Mouse (Mus musculus) hindbrain, embryonic 11.5 days (tissue): ENCODE results near the gene Olfr49. TPM values are rescaled to one million over a fixed set of nuclear protein-coding genes. Genes with fewer than 3 reads are reported as not detected.

Source experiments
- ATAC-seq: fragments of 200-750 bp; cut with Nextera tagmentation; 2 replicates; pipeline ENCODE4 v1.8.0; 2017; ENCODE audit warnings: mild to moderate bottlenecking, moderate TSS enrichment, moderate library complexity; ENCODE audit not compliant: low FRiP score
- DNase-seq: peaks from one replicate; pipeline ENCODE4 v3.0.0-alpha.2; 2015; ENCODE audit warnings: low spot score
- H3K27ac ChIP-seq: fragments of 300-500 bp; sonication (generic); 2 replicates; pipeline ENCODE4 v1.5.1; 2014; ENCODE audit warnings: mild to moderate bottlenecking, low read depth, low read length
- H3K27me3 ChIP-seq: fragments of 300-500 bp; sonication (generic); 2 replicates; pipeline ENCODE4 v1.6.1; 2014; ENCODE audit warnings: mild to moderate bottlenecking, low read length, moderate library complexity, mixed read lengths; ENCODE audit not compliant: control insufficient read depth, insufficient read depth
- H3K36me3 ChIP-seq: fragments of 300-500 bp; sonication (generic); 2 replicates; pipeline ENCODE4 v1.6.1; 2014; ENCODE audit warnings: mild to moderate bottlenecking, low read length, moderate library complexity, mixed read lengths; ENCODE audit not compliant: control insufficient read depth, insufficient read depth
- H3K4me1 ChIP-seq: fragments of 300-500 bp; sonication (generic); replicated peaks from 2 replicates; pipeline ENCODE4 v1.6.1; 2014; ENCODE audit warnings: low read length, mixed read lengths; ENCODE audit not compliant: control insufficient read depth, insufficient read depth
- H3K4me2 ChIP-seq: fragments of 300-500 bp; sonication (generic); replicated peaks from 2 replicates; pipeline ENCODE4 v1.6.1; 2014; ENCODE audit warnings: mild to moderate bottlenecking, low read depth, low read length
- H3K4me3 ChIP-seq: fragments of 300-500 bp; sonication (generic); 2 replicates; pipeline ENCODE4 v1.5.1; 2014; ENCODE audit warnings: low read depth, low read length
- H3K9ac ChIP-seq: fragments of 300-500 bp; sonication (generic); 2 replicates; pipeline ENCODE4 v1.6.1; 2014; ENCODE audit warnings: low read depth, low read length
- H3K9me3 ChIP-seq: fragments of 300-500 bp; sonication (generic); 2 replicates; pipeline ENCODE4 v1.6.1; 2016; ENCODE audit warnings: low read length; ENCODE audit not compliant: control insufficient read depth
- WGBS: fragments of 180-500 bp; shearing (Covaris S2); extraction: QIAGEN DNeasy Blood & Tissue Kit; methylation state at CpG from one replicate; pipeline ENCODE4 v1.1.7; 2014; 5-methylcytosine and 5-hydroxymethylcytosine counted together
- polyA plus RNA-seq: library from polyadenylated mRNA; unstranded; fragments of >200 nt; fragmentation: Nextera tagmentation; extraction: Ambion mirVana; gene quantifications from 2 replicates; pipeline ENCODE4 v1.2.1, GENCODE M21; 2014

The Olfr49 gene
- polyA plus RNA-seq, 1 experiment from 2014 or later: not detected

DNA sequence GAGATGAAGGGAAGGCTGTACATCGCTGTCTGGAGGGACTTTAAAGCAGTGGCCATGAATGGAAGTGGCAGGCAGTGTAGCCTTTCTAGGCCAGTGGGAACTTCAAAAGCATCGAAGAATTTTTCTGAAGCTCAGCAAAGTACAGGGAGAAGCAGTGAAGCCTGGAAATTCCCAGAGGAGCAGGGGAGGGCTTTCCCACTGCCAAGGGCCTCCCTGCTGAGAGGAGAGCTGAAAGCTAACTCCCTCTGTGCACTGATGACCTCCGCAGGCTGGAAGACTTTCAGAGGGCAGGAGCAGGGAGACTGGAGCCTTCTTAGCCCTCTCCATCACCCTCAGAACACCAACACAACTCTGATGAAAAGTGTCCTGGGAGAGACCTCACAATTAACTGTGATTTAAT is 27.0 kb upstream of the Olfr49 start:
- no peak for DNase-seq
- no peak overlapping the region for H3K9ac ChIP-seq
- no peak for ATAC-seq
- no peaks in the 10 kb centered on the region for H3K4me1 ChIP-seq
- H3K27ac ChIP-seq: no peak overlapping the region
- H3K9me3 ChIP-seq: no peaks in the 10 kb centered on the region
- no peaks in the 10 kb centered on the region for H3K36me3 ChIP-seq
- 34% methylated on average over 3 of the region's 3 CpGs for WGBS
- no peak overlapping the region for H3K4me3 ChIP-seq
- H3K4me2 ChIP-seq: no peak overlapping the region
- H3K27me3 ChIP-seq: no peaks in the 10 kb centered on the region

DNA sequence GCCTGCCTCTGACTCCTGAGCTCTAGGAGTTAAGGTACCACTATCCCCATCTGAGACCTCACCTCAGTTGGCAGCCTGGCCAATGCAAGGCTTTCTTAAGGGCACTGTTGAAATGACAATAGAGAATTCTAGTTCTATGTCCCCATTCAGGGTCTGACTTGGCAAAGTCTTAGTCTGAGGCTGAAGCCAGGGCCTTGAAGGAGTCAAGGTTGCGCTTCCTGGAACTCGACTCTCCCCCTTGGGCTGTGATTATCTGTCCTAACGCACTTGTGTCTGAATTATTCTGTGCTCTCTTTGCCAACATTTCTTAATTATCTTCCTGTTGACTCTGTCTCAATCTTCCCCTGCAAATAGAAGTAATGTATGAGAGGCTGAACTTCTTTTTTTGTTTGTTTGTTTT is 15.9 kb upstream of the Olfr49 start:
- Histone ChIP-seq H3K27ac (no peak overlapping the region), H3K9ac (no peak overlapping the region)
- WGBS: 94% methylated on average over 3 of the region's 3 CpGs

DNA sequence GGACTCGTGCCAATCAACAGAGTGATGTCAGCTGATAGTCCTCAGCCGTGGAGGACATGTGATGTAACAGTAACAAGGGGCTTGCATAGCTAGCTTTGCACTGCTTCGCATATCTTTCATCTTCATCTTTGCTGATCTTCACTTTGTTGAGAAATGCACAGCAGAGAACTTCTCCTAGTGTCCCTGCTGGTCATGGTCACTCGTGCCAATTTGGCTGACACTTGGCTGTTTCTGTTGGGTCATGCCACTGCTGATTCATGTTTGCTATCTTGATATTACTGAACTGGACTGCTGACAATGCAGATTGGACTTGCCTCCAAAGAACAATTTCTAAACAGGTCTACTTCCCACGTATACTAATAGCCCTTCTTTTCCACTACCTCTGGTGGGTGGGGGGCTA is 15.4 kb upstream of the Olfr49 start:
- Histone ChIP-seq H3K36me3 (no peaks in the 10 kb centered on the region), H3K4me3 (no peak overlapping the region), H3K27me3 (no peaks in the 10 kb centered on the region), H3K27ac (no peak overlapping the region), H3K4me1 (no peaks in the 10 kb centered on the region), H3K9me3 (no peaks in the 10 kb centered on the region), H3K4me2 (no peak overlapping the region), H3K9ac (no peak overlapping the region)
- 82% methylated on average over 5 of the region's 5 CpGs for WGBS
- DNase-seq (no peak), ATAC-seq (no peak)

More for the DNA sequence above, 15.9 kb upstream of the Olfr49 start:
- no peaks in the 10 kb centered on the region for H3K9me3 ChIP-seq
- DNase-seq (no peak), ATAC-seq (no peak)
- no peak overlapping the region for H3K4me2 ChIP-seq
- H3K4me3 ChIP-seq: no peak overlapping the region
- H3K36me3 ChIP-seq: no peaks in the 10 kb centered on the region
- H3K4me1 ChIP-seq: no peaks in the 10 kb centered on the region
- H3K27me3 ChIP-seq: no peaks in the 10 kb centered on the region

DNA sequence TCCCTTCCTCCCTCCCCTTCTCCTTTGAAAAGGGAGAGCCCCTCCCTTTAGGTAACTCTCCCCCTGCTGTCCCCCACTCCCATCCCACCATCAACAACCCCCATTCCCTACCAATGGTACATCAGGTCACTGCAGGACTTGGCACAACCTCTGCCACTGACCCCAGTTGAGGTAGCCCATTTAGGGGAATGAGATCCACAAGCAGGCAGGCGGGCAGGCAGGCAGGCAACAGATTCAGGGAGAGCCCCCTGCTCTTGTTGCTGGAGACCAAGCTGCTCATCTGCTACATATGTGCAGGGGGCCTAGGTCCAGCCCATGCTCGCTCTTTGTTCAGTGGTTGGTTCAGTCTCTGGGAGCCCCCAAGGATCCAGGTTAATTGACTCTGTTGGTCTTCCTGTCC is 8.3 kb downstream of the Olfr49 start:
- Histone ChIP-seq H3K27ac (no peak overlapping the region), H3K9ac (no peak overlapping the region), H3K36me3 (no peaks in the 10 kb centered on the region), H3K4me2 (no peak overlapping the region), H3K27me3 (no peaks in the 10 kb centered on the region), H3K4me3 (no peak overlapping the region), H3K9me3 (no peaks in the 10 kb centered on the region), H3K4me1 (no peaks in the 10 kb centered on the region)
- WGBS: 88% methylated on average over 2 of the region's 2 CpGs
- DNase-seq (no peak), ATAC-seq (no peak)

DNA sequence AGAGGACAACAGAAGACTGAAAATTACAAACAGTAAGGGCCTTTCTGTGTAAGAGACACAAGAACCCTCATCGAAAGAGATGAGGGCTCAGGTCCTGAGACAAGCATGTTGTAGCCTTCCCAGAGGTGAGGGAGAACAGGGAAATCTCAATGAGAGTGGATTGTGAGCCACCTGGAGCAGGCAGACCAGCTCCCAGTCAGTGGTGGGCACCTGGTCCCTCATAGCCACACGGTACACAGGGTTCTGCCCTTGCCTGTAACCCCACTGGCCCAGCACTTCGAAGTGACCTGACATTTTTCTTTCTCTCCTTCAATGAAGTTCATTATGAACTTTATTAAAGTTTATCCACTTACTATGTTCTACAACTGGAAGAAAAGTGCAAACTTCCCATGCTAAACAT is 12.0 kb downstream of the Olfr49 start:
- DNase-seq (no peak), ATAC-seq (no peak)
- no peaks in the 10 kb centered on the region for H3K27me3 ChIP-seq
- H3K36me3 ChIP-seq: no peaks in the 10 kb centered on the region
- no peak overlapping the region for H3K4me2 ChIP-seq
- no peaks in the 10 kb centered on the region for H3K4me1 ChIP-seq
- no peak overlapping the region for H3K27ac ChIP-seq
- no peak overlapping the region for H3K9ac ChIP-seq
- 86% methylated on average over 3 of the region's 3 CpGs for WGBS
- H3K4me3 ChIP-seq: no peak overlapping the region
- H3K9me3 ChIP-seq: no peaks in the 10 kb centered on the region

DNA sequence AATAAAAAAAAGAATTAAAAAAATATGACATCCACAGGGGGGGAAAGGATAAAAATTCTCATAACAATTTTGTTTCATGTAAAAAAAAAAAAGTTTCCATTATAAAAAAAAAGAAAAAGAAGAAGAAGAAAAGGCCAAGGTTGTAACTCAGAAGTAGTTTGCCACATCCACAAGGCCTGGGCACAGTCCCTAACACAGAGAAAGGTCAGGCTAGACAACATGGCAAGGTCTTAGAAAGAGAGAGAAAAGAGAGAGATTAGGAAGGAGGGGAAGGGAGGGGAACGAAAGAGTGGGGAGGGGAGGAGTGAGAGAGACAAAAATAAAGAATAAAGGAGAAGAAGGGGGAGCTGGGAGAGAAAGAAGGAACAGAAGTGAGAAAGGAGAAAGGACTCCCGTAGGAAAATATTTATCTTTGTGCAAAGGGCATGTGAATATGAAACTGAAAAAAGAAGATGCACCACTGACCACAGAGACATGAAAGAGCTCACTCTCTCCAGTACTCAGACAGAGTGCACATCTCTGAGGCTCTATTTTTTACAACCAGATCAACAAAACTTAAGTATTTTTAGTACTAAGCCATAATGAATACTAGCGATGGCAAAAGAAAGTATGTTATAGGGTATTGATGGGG is 12.6 kb downstream of the Olfr49 start:
- DNase-seq (no peak), ATAC-seq (no peak)
- WGBS: 89% methylated on average over 3 of the region's 3 CpGs
- Histone ChIP-seq H3K4me3 (no peak overlapping the region), H3K36me3 (no peaks in the 10 kb centered on the region), H3K4me1 (no peaks in the 10 kb centered on the region), H3K27ac (no peak overlapping the region), H3K9ac (no peak overlapping the region), H3K4me2 (no peak overlapping the region), H3K27me3 (no peaks in the 10 kb centered on the region), H3K9me3 (no peaks in the 10 kb centered on the region)

DNA sequence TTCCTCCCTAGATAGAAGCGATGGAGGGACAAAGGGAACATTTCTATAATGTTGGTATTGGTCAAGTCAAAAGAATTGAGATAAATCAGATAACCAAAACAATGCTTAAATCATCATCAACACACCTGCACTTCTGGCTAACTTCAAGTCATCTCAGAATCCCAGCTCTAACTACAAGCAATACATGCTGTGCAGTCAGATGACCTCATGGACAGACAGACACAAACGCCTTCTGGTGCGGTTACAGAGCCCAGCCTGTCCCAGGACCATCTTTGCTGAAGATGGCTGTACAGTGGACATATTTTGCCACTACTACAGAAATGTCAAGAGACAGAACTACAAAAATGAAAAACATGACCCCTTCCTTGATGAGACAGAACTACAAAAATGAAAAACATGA is 14.3 kb downstream of the Olfr49 start:
- no peaks in the 10 kb centered on the region for H3K4me1 ChIP-seq
- 93% methylated on average over 3 of the region's 3 CpGs for WGBS
- no peak overlapping the region for H3K27ac ChIP-seq
- H3K9me3 ChIP-seq: no peaks in the 10 kb centered on the region
- no peak overlapping the region for H3K4me3 ChIP-seq
- DNase-seq (no peak), ATAC-seq (no peak)
- H3K27me3 ChIP-seq: no peaks in the 10 kb centered on the region
- H3K36me3 ChIP-seq: no peaks in the 10 kb centered on the region
- no peak overlapping the region for H3K9ac ChIP-seq
- H3K4me2 ChIP-seq: no peak overlapping the region

DNA sequence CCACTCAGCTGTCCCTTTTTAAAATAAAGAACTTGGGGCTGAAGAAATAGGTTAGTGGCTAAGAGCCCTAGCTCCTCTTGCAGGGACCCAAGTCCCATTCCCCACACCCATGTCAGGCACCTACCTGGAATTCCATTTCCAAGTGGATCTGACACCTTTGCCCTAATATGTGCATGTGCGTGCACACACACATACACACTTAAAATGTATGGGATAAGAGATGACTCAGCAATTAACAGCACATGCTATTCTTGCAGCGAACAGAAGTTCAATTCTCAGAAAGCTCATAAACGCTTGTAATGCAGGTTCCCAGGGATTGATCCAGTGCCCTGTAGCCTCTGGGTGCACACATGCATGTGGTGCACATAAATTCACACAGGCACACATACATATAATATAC is 15.2 kb downstream of the Olfr49 start:
- Histone ChIP-seq H3K36me3 (no peaks in the 10 kb centered on the region), H3K9ac (no peak overlapping the region), H3K4me2 (no peak overlapping the region), H3K9me3 (no peaks in the 10 kb centered on the region), H3K4me3 (no peak overlapping the region), H3K27ac (no peak overlapping the region), H3K4me1 (no peaks in the 10 kb centered on the region), H3K27me3 (no peaks in the 10 kb centered on the region)
- DNase-seq: no peak
- WGBS: 93% methylated on average over 3 of the region's 3 CpGs
- ATAC-seq: no peak

DNA sequence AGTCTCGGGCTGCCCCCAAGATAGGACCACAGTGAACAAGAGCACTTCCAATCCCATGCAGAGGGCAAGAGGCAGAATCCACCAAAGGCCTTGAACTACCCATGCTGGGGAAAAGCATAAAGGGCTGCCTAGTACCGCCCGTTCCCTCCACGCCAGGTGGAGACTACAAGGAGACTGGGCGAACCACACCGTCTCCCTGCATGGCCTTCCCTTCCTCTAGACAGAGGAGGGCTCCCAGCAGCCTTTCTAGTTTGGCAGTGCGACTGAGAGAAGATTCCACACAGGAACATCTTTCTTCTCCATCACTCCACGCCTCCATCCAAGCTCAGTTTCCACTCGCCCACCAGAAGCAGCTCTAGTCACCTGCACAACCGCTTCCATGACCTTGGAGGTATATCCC is 16.8 kb downstream of the Olfr49 start:
- 92% methylated on average over 10 of the region's 10 CpGs for WGBS
- Histone ChIP-seq H3K27me3 (no peaks in the 10 kb centered on the region), H3K4me1 (no peaks in the 10 kb centered on the region), H3K9me3 (no peaks in the 10 kb centered on the region), H3K4me2 (no peak overlapping the region), H3K4me3 (no peak overlapping the region), H3K9ac (no peak overlapping the region), H3K27ac (no peak overlapping the region), H3K36me3 (no peaks in the 10 kb centered on the region)
- ATAC-seq (no peak), DNase-seq (no peak)
